Mouse (Mus musculus): Measurements from ENCODE around the gene Gsto1.

DNA sequence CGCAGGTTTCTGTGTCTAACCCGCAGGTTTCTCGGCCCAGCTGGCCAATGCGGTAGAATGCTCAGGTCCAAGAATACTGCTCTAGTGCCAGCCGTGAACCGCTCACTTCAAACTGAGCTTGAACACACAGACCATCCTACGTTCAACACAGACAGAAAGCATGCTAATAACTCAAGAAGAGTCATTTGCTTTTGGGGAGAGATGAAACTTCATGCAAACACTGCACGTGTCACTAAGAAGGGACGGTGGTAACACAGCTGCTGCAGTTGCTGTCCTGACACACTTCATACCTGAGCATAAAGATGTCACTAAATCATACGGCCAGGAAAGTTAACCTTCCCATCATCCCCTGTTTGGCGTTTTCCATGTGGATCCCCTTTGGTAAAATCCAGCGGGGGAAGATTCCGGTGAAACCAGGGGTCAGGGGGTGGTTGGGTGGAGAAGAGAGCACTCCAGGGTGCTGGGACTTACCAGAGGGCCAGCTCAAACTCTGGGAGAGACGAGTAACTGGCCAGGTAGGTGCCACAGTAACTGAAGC is 24.8 kb upstream of the Gsto1 start:
- no peak for TF ChIP-seq CTCF (IDR thresholded peaks at IDR 0.05)
- TF ChIP-seq EP300 (IDR thresholded peaks at IDR 0.05) = no peak
